Mouse (Mus musculus) CH12.LX (cell line): ENCODE measurements around the gene Cd300e. TPM values are rescaled to one million over a fixed set of nuclear protein-coding genes. Genes with fewer than 3 reads are reported as not detected.
"Not testable (repeated sequence)": the region's sequence is repeated elsewhere in the genome, so short reads cannot be mapped to it uniquely, and the experiment has no call there.

ENCODE experiments used
- DNase-seq: peaks from one replicate; pipeline ENCODE4 v3.0.0-alpha.2; 2013; ENCODE audit errors: extremely low read depth
- H3K27ac ChIP-seq: 2 replicates; pipeline ENCODE4 v1.5.1; 2012; ENCODE audit warnings: low read depth, mild to moderate bottlenecking, control low read depth, moderate library complexity; ENCODE audit not compliant: insufficient read depth
- H3K27me3 ChIP-seq: replicated peaks from 2 replicates; pipeline ENCODE3; 2012; ENCODE audit warnings: inconsistent platforms
- H3K36me3 ChIP-seq, 2 experiments: replicated peaks in 1 of 2; 2 replicates each; pipeline versions ENCODE3 to v1.6.1; 2012; ENCODE audit warnings: inconsistent platforms in 1 of 2, low read length in 1 of 2, mild to moderate bottlenecking in 1 of 2, mixed read lengths in 1 of 2, moderate library complexity in 1 of 2; ENCODE audit not compliant: control insufficient read depth in 1 of 2, insufficient read depth in 1 of 2
- H3K4me1 ChIP-seq, 2 experiments: 2 replicates each; pipeline ENCODE4 v1.6.1; 2012; ENCODE audit warnings: inconsistent platforms in 1 of 2, moderate library complexity in 1 of 2; ENCODE audit not compliant: insufficient read depth in 2 of 2, control insufficient read depth in 1 of 2
- H3K4me2 ChIP-seq: 2 replicates; pipeline ENCODE4 v1.6.1; 2012; ENCODE audit warnings: low read depth, mild to moderate bottlenecking, control low read depth; ENCODE audit not compliant: poor library complexity, insufficient read depth, severe bottlenecking
- H3K4me3 ChIP-seq, 3 experiments: fragments of 150-350 bp in 1 of 3; sonication (generic) in 1 of 3; replicated peaks in 1 of 3; 2 replicates each; pipeline versions ENCODE3 to v1.5.1; 2011 to 2012; ENCODE audit warnings: low read depth in 2 of 3, low read length in 2 of 3, mild to moderate bottlenecking in 2 of 3, moderate library complexity in 2 of 3, control low read depth in 1 of 3, improper control_type of control experiment in 1 of 3, inconsistent platforms in 1 of 3, mixed read lengths in 1 of 3; ENCODE audit not compliant: poor library complexity in 1 of 3
- H3K79me2 ChIP-seq: replicated peaks from 2 replicates; pipeline ENCODE4 v1.6.1; 2012; ENCODE audit warnings: mild to moderate bottlenecking, moderate library complexity; ENCODE audit not compliant: control insufficient read depth, poor library complexity, insufficient read depth, severe bottlenecking; ENCODE audit errors: extremely low read depth
- H3K9ac ChIP-seq: 2 replicates; pipeline ENCODE4 v1.6.1; 2012; ENCODE audit warnings: low read depth, mild to moderate bottlenecking, control low read depth, moderate library complexity; ENCODE audit not compliant: insufficient read depth
- H3K9me3 ChIP-seq: replicated peaks from 2 replicates; pipeline ENCODE3; 2012; ENCODE audit warnings: low read length, inconsistent platforms, mixed read lengths
- BHLHE40 ChIP-seq: IDR thresholded peaks from 2 replicates; pipeline ENCODE4 v1.6.1; 2011; ENCODE audit warnings: mild to moderate bottlenecking, low read depth, low read length, improper control_type of control experiment
- CHD1 ChIP-seq: IDR thresholded peaks from 2 replicates; pipeline ENCODE4 v1.6.1; 2012; ENCODE audit warnings: low read depth, low read length, improper control_type of control experiment, inconsistent platforms
- CTCF ChIP-seq, 2 experiments: IDR thresholded peaks in 1 of 2; conservative IDR thresholded peaks in 1 of 2; 2 replicates each; pipeline ENCODE4 v1.5.1; 2011 to 2012; ENCODE audit warnings: low read depth in 2 of 2, low read length in 2 of 2, improper control_type of control experiment in 1 of 2, inconsistent platforms in 1 of 2, mild to moderate bottlenecking in 1 of 2, moderate library complexity in 1 of 2
- E2F4 ChIP-seq: IDR thresholded peaks from 2 replicates; pipeline ENCODE4 v1.6.1; 2011; ENCODE audit warnings: low read depth, low read length, improper control_type of control experiment; ENCODE audit not compliant: insufficient replicate concordance
- ELF1 ChIP-seq: IDR thresholded peaks from 2 replicates; pipeline ENCODE4 v1.6.1; 2014; ENCODE audit warnings: low read depth, mild to moderate bottlenecking, inconsistent platforms, low read length, improper control_type of control experiment
- EP300 ChIP-seq: IDR thresholded peaks from 2 replicates; pipeline ENCODE4 v1.6.1; 2011; ENCODE audit warnings: low read length, improper control_type of control experiment
- IRF4 ChIP-seq: IDR thresholded peaks from 2 replicates; pipeline ENCODE4 v1.6.1; 2014; ENCODE audit warnings: low read depth, mild to moderate bottlenecking, inconsistent platforms, low read length, improper control_type of control experiment
- JUN ChIP-seq: IDR thresholded peaks from 2 replicates; pipeline ENCODE4 v1.6.1; 2011; ENCODE audit warnings: low read depth, mild to moderate bottlenecking, low read length, improper control_type of control experiment, moderate library complexity; ENCODE audit not compliant: insufficient read depth
- MAZ ChIP-seq: IDR thresholded peaks from 2 replicates; pipeline ENCODE4 v1.6.1; 2012; ENCODE audit warnings: low read depth, mild to moderate bottlenecking, inconsistent platforms, low read length, improper control_type of control experiment, moderate library complexity
- NRF1 ChIP-seq: IDR thresholded peaks from 2 replicates; pipeline ENCODE4 v1.6.1; 2014; ENCODE audit warnings: low read depth, mild to moderate bottlenecking, inconsistent platforms, low read length, improper control_type of control experiment, moderate library complexity
- PAX5 ChIP-seq: IDR thresholded peaks from 2 replicates; pipeline ENCODE4 v1.6.1; 2012; ENCODE audit warnings: low read length, inconsistent platforms, mixed read lengths
- POLR2A ChIP-seq: IDR thresholded peaks from 2 replicates; pipeline ENCODE4 v1.6.1; 2011; ENCODE audit warnings: low read depth, mild to moderate bottlenecking, improper control_type of control experiment, low read length
- POLR2AphosphoS2 ChIP-seq: IDR thresholded peaks from 2 replicates; pipeline ENCODE4 v1.6.1; 2011; ENCODE audit warnings: low read depth, low read length, improper control_type of control experiment
- RCOR1 ChIP-seq: conservative IDR thresholded peaks from 2 replicates; pipeline ENCODE4 v1.6.1; 2012; ENCODE audit warnings: low read depth, mild to moderate bottlenecking, inconsistent platforms, low read length, improper control_type of control experiment
- ZC3H11A ChIP-seq: IDR thresholded peaks from 2 replicates; pipeline ENCODE4 v1.6.1; 2012; ENCODE audit warnings: low read depth, mild to moderate bottlenecking, inconsistent platforms, low read length, improper control_type of control experiment
- dilution Hi-C: fragments of 300-500 bp; cut with MboI; formaldehyde crosslinking; loops from 2 replicates; pipeline ENCODE4 v1.14.3; 2020; ENCODE audit warnings: low sequenced_read_pairs; ENCODE audit not compliant: extremely low pct_unique_long_range_greater_than_20kb, extremely low pct_ligation_motif_present
- in situ Hi-C: fragments of 300-500 bp; cut with MboI; formaldehyde crosslinking; loops from 3 replicates; pipeline ENCODE4 v1.14.3; 2019; ENCODE audit warnings: low sequenced_read_pairs, low pct_ligation_motif_present, low pct_unique_long_range_greater_than_20kb, mixed read lengths
- polyA plus RNA-seq: library from polyadenylated mRNA; unstranded; fragments of >175 nt; gene quantifications from 2 replicates; pipeline ENCODE4 v1.2.1, GENCODE M21; 2012; ENCODE audit warnings: low read depth; ENCODE audit not compliant: insufficient read length
- total RNA-seq, 2 experiments: library from RNA; depleted of rRNA; stranded (reverse); fragments of 300-350 nt in 1 of 2; fragments of >200 nt in 1 of 2; gene quantifications; 2 replicates each; pipeline ENCODE4 v1.2.3; 2012 to 2014

Cd300e gene
- total and polyA plus RNA-seq, 3 experiments: not detected

- H3K27ac ChIP-seq, in situ Hi-C loops, H3K4me3 ChIP-seq, H3K9me3 ChIP-seq, H3K4me2 ChIP-seq, H3K36me3 ChIP-seq, H3K4me1 ChIP-seq, H3K9ac ChIP-seq, dilution Hi-C loops, H3K79me2 ChIP-seq, DNase-seq, H3K27me3 ChIP-seq: not testable (repeated sequence)
Measured at GRCm38 (mm10) chr11:115037669-115038068, 24.3 kb downstream of the Cd300e start, which contains the start of gene Cd300ld5. Gene Cd300ld5 (minus strand): TSS chr11:115037769.

DNA sequence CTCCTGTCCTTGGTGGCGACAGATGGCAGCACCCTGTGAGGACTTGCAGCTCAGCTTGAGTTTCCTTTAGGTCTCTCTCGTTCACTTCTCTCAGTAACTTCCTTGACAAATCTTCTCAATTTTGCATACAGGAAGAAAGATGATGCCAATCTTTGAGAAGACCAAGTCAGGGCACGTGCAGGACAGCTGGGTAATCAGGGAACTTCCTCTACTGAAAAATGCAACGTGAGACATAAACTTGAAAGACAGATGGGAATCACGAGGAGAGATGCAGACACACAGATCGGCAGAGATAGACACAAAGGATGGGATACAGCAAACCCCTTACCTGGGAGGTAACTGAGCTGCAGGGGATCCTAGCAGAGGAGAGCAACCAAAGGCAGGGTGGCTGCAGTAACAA, 35.1 kb downstream of the Cd300e start, which contains the start of gene Cd300ld4:
Gene Cd300ld4 (minus strand): TSS at position 101 of the 400 bp plus-strand sequence.
- in situ Hi-C loops, DNase-seq, H3K27ac ChIP-seq, H3K9me3 ChIP-seq, H3K4me3 ChIP-seq, H3K27me3 ChIP-seq, dilution Hi-C loops, H3K4me1 ChIP-seq, H3K36me3 ChIP-seq, H3K79me2 ChIP-seq, H3K4me2 ChIP-seq, H3K9ac ChIP-seq: not testable (repeated sequence)

GRCm38 (mm10) chr11:115016093-115016492, 45.9 kb downstream of the Cd300e start, which contains the start of gene Cd300ld2:
Gene Cd300ld2 (minus strand): TSS chr11:115016193.
- in situ Hi-C loops, H3K4me3 ChIP-seq, H3K4me2 ChIP-seq: not testable (repeated sequence)

DNA sequence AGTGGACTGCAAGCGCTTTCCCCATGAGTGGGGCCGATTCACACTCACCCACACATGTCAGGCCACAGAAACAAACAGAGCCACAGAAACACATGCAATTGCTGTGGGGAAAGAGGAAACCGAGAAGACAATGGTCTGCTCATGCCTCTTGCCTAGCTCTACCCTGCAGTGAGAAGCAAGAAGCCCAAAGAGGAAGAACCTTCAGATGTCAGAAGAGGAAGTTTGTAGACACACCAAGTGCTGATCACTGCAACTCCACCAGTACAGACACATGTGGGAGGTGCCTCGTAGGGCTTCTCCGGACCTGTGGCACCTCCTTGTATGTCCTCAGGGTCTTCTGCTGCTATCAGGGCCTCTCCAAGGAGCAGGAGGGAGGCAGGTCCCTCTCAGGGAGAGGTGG, 57.9 kb downstream of the Cd300e start:
- in situ Hi-C loops: loop anchor here (10.0 kb wide), 1 partner anchor 51 kb away; no protein-coding TSS in a partner anchor
- dilution Hi-C loops: no loop called here
- TF ChIP-seq ELF1 (no peak), RCOR1 (no peak), BHLHE40 (no peak), POLR2A (no peak), MAZ (no peak), CTCF (conservative IDR thresholded peaks at IDR 0.05 in 1 of 2, IDR thresholded peaks at IDR 0.05 in 1 of 2; ENCODE audit: low read depth in 2 of 2, low read length in 2 of 2) (no peak), POLR2AphosphoS2 (no peak), NRF1 (no peak), E2F4 (no peak), PAX5 (no peak), IRF4 (no peak), CHD1 (no peak), ZC3H11A (no peak), JUN (no peak), EP300 (no peak)
- no peak overlapping the region for H3K4me3 ChIP-seq
- H3K9ac ChIP-seq: no peak overlapping the region
- no peaks in the 10 kb centered on the region for H3K79me2 ChIP-seq
- H3K27ac ChIP-seq: no peak overlapping the region
- no peaks in the 10 kb centered on the region for H3K36me3 ChIP-seq
- no peak overlapping the region for H3K4me2 ChIP-seq
- peaks cover 9% of the 10 kb centered on the region for H3K9me3 ChIP-seq
- peaks cover 0 to 7% of the 10 kb centered on the region in 2 experiments; a peak in 2 of 4 replicates for H3K4me1 ChIP-seq
- peak; percentile 24 for DNase-seq
- peaks cover 64% of the 10 kb centered on the region for H3K27me3 ChIP-seq

More at GRCm38 (mm10) chr11:115016093-115016492, 45.9 kb downstream of the Cd300e start, which contains the start of gene Cd300ld2:
- H3K9ac ChIP-seq, H3K27ac ChIP-seq, H3K4me1 ChIP-seq, H3K9me3 ChIP-seq, H3K79me2 ChIP-seq, H3K36me3 ChIP-seq, DNase-seq, H3K27me3 ChIP-seq, dilution Hi-C loops: not testable (repeated sequence)
